Mouse (Mus musculus) liver (tissue): ENCODE data around the gene Cdyl2.

Experiments used
- DNase-seq: peaks from one replicate; pipeline ENCODE4 v3.0.0-alpha.2; 2020; ENCODE audit warnings: mixed read lengths

Gene Cdyl2

GRCm38 (mm10) chr8:116619686-116620320 is 113.0 kb downstream of the Cdyl2 start:
- no peak for DNase-seq

- no peak for DNase-seq
These were observed 113.6 kb downstream of the Cdyl2 start for GRCm38 (mm10) chr8:116619221-116619620.

GRCm38 (mm10) chr8:116618797-116619196 is 114.0 kb downstream of the Cdyl2 start:
- no peak for DNase-seq

GRCm38 (mm10) chr8:116617891-116618290 is 114.9 kb downstream of the Cdyl2 start:
- no peak for DNase-seq

- DNase-seq = no peak
These were observed 116.4 kb downstream of the Cdyl2 start for GRCm38 (mm10) chr8:116616369-116616768.

GRCm38 (mm10) chr8:116614901-116615300 is 117.9 kb downstream of the Cdyl2 start:
- no peak for DNase-seq

GRCm38 (mm10) chr8:116606171-116606570 is 126.6 kb downstream of the Cdyl2 start:
- DNase-seq = no peak

- peak; percentile 16 for DNase-seq
These were observed 130.0 kb downstream of the Cdyl2 start for GRCm38 (mm10) chr8:116602806-116603205.

GRCm38 (mm10) chr8:116599728-116600127 is 133.1 kb downstream of the Cdyl2 start:
- no peak for DNase-seq

GRCm38 (mm10) chr8:116591226-116591625 is 141.6 kb downstream of the Cdyl2 start:
- DNase-seq = no peak

- no peak for DNase-seq
These were observed 142.2 kb downstream of the Cdyl2 start for GRCm38 (mm10) chr8:116590546-116590945.

GRCm38 (mm10) chr8:116590106-116590505 is 142.7 kb downstream of the Cdyl2 start:
- DNase-seq = no peak

- no peak for DNase-seq
These were observed 144.9 kb downstream of the Cdyl2 start for GRCm38 (mm10) chr8:116587616-116588468.

GRCm38 (mm10) chr8:116581318-116582019 is 151.3 kb downstream of the Cdyl2 start:
- peak; percentile 26 for DNase-seq

GRCm38 (mm10) chr8:116576732-116577131 is 156.1 kb downstream of the Cdyl2 start:
- no peak for DNase-seq

- DNase-seq = no peak
These were observed 159.7 kb downstream of the Cdyl2 start for GRCm38 (mm10) chr8:116573085-116573484.

GRCm38 (mm10) chr8:116552778-116553177 is 180.0 kb downstream of the Cdyl2 start:
- no peak for DNase-seq

GRCm38 (mm10) chr8:116552255-116552654 is 180.5 kb downstream of the Cdyl2 start:
- DNase-seq = no peak

- DNase-seq = no peak
These were observed 189.4 kb downstream of the Cdyl2 start for GRCm38 (mm10) chr8:116543366-116543765.

- no peak for DNase-seq
These were observed 189.9 kb downstream of the Cdyl2 start for GRCm38 (mm10) chr8:116542842-116543241.

GRCm38 (mm10) chr8:116540136-116540535 is 192.7 kb downstream of the Cdyl2 start:
- DNase-seq = no peak

GRCm38 (mm10) chr8:116538763-116539162 is 194.0 kb downstream of the Cdyl2 start:
- DNase-seq = no peak

- no peak for DNase-seq
These were observed 196.0 kb downstream of the Cdyl2 start for GRCm38 (mm10) chr8:116536786-116537185.

- DNase-seq = no peak
These were observed 199.7 kb downstream of the Cdyl2 start for GRCm38 (mm10) chr8:116533081-116533480.
